Mouse (Mus musculus) cortical plate, adult 2 months (tissue): ENCODE data around the gene Mcm7. TPM values are rescaled to one million over a fixed set of nuclear protein-coding genes. Genes with fewer than 3 reads are reported as not detected.

Experiments
- H3K27ac ChIP-seq: fragments of 200-500 bp; 2 replicates; pipeline ENCODE4 v1.5.1; 2012; ENCODE audit warnings: low read length, control low read depth, inconsistent platforms; ENCODE audit not compliant: insufficient read depth
- H3K4me1 ChIP-seq: fragments of 200-500 bp; 2 replicates; pipeline ENCODE4 v1.6.1; 2011; ENCODE audit warnings: low read length; ENCODE audit not compliant: control insufficient read depth, insufficient read depth
- H3K4me3 ChIP-seq: fragments of 200-500 bp; 2 replicates; pipeline ENCODE4 v1.5.1; 2011; ENCODE audit warnings: mild to moderate bottlenecking, low read length, control low read depth; ENCODE audit not compliant: insufficient read depth
- CTCF ChIP-seq: fragments of 200-500 bp; IDR thresholded peaks from 2 replicates; pipeline ENCODE4 v1.5.1; 2011; ENCODE audit warnings: mild to moderate bottlenecking, control low read depth, low read length; ENCODE audit not compliant: insufficient read depth; ENCODE audit errors: extremely low read depth
- POLR2A ChIP-seq: fragments of 200-500 bp; IDR thresholded peaks from 2 replicates; pipeline ENCODE4 v1.6.1; 2011; ENCODE audit warnings: mild to moderate bottlenecking, low read length, control low read depth; ENCODE audit not compliant: insufficient read depth; ENCODE audit errors: extremely low read depth
- polyA plus RNA-seq: library from polyadenylated mRNA; depleted of rRNA; stranded (reverse); fragments of >200 nt; gene quantifications from 2 replicates; pipeline ENCODE4 v1.2.3, GENCODE M21; 2012

The Mcm7 gene
- polyA plus RNA-seq, 1 experiment: 17.1 TPM

DNA sequence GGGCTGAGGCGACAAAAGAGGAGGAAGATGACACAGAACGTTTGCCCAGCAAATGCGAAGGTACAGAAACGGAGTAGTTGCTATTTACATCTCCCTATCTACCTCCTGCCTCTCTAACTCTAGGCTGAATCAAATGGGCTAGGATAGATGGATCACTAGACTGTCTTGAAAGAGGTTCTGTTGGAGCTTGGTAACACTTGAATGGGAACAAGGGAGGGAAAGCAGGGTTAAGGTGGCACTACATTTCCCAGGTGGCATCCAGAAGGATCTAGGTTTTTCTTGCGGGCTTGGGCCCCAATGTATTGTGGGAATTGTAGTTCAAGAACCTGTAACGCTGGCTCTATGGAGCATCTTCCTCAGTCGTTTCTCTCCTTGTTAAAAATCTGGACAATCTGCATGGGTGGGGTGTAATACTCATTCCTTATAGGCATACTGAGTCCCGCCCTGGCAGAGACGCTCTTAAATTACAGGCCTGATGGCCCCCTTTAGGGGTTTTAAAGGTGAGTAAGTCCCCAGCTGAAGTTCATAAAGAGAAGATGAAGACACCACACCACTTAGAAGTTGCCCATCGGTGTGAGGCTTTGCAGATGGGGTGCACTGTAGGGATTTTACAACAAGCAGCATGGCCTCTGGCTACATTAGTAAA, 15.6 kb upstream of the Mcm7 start:
- no peaks in the 10 kb centered on the region for H3K4me1 ChIP-seq
- TF ChIP-seq CTCF (no peak), POLR2A (0 out of 2 replicates have a peak, but pooled peaks have one; percentile 18)
- peak overlapping the region; percentile 71 for H3K4me3 ChIP-seq
- H3K27ac ChIP-seq: peak overlapping the region; percentile 65

DNA sequence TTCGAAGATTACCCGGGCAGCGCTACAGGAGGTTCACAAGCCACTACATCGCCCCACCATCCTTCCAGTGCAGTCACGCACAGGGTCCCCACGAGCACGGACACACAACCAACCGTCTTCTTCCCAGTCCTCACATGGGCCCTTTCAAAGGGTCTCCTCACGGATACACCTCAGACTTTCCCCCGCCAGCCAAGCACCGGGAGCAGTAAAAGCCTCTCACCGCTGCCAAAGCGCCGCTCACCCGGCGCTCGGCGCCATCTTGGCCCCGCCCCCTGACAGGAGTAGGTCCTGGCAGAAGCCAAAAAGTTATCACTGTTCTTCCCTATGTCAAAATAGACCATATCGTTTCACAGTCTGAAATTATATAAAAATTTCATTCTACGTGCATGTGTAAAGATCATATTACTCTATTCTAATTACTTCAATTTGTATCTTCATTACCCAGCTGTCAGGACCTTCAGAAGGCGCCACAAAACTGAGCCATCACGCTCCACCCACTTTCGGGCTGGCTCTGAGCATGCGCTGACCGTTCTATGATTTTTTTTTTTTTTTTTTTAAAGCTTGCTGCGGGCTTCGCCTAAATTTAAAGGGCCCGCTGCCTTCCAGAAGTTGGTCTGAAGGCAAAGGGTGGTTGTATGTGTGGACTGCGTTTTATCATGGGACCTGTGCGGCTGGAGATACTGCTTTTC, 14.9 kb upstream of the Mcm7 start, which contains the start of the genes Taf6 and Cnpy4:
TSS of gene Taf6 (minus strand) at position 502 of the 689 bp plus-strand sequence.
TSS of gene Cnpy4 (plus strand) at position 536 of the 689 bp plus-strand sequence.
- Histone ChIP-seq H3K4me1 (no peaks in the 10 kb centered on the region), H3K4me3 (peak within 1 kb of the TSS; percentile 71), H3K27ac (peak within 1 kb of the TSS; percentile 65)
- TF ChIP-seq CTCF (no peak), POLR2A (peak; percentile 89)

DNA sequence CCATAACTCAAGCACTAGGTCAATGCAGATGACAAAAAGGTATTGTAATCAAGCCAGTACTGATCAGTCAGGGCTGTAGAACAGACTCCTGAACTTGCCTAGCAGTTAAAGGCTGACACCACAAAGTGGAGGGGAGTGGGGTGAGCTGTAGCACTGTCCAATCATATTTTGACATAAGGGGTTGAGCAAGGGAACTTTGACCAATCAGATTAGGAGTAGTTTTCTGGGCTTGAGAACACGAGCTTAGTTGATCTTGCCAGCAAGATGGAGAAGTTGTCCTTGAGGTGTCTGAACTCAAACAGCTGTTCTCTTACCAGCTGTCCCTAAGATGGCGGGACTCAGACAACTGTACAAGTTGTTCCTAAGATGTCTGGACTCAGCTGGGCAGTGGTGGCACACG, 995 bp upstream of the Mcm7 start:
- Histone ChIP-seq H3K4me1 (no peaks in the 10 kb centered on the region), H3K4me3 (no peak overlapping the region)
- TF ChIP-seq POLR2A (no peak), CTCF (no peak)

DNA sequence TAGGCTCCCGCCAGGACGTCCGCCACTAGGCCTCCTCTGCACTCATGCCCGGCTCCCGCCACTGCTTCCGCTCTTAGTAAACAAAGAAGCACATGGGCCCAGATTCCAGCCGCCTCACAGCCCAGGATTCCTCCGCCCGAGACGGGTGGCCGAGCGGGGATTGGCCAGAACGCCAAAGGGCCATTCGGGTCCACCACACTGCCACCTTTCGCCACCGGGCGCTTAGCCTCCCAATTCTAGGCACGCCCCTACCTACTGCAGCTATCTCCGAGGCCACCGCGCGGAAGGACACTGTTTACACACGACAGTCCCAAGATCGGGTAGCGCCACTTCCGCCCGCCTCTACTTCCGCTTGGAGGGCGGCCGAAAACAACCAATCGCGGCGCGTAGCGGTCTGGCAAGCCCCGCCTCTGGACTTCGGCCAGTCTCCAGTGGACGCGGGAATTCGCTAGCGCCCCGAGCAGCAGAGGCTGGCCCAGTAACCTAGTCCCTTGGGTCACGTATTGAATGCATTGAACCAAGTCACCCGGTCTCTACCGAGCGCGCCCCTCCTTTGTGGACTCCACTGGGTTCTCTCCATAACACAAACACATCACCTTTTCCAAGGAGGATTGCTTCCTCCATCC, 1.2 kb downstream of the Mcm7 start:
- H3K4me1 ChIP-seq: no peaks in the 10 kb centered on the region
- H3K27ac ChIP-seq: peak overlapping the region; percentile 87
- TF ChIP-seq CTCF (no peak), POLR2A (peak; percentile 2; the same call in 1 of the 2 replicates)
- peak overlapping the region; percentile 68 for H3K4me3 ChIP-seq

More for the DNA sequence above, 995 bp upstream of the Mcm7 start:
- H3K27ac ChIP-seq: no peak overlapping the region

DNA sequence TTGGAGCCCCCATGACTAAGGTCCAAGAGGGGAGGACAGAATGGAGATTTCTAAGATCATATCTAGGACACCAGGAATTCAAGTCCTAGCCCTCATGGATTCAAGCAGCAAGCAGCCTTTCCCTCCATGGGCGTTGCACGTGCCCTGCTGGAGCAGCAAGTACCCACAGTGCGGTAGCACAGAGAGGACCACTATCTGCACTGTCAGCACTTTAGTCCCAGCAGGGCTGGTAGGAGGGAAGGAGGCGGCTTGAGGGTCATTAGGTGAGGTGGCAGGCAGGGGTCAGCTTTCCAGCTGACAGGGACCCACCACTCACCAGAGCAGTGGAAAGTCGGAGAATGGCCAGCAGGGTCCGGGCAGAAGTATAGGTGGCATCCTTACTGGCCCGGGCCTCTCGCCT, 6.6 kb downstream of the Mcm7 start:
- no peak overlapping the region for H3K27ac ChIP-seq
- no peaks in the 10 kb centered on the region for H3K4me1 ChIP-seq
- H3K4me3 ChIP-seq: no peak overlapping the region
- no peak for TF ChIP-seq CTCF
- TF ChIP-seq POLR2A: no peak

DNA sequence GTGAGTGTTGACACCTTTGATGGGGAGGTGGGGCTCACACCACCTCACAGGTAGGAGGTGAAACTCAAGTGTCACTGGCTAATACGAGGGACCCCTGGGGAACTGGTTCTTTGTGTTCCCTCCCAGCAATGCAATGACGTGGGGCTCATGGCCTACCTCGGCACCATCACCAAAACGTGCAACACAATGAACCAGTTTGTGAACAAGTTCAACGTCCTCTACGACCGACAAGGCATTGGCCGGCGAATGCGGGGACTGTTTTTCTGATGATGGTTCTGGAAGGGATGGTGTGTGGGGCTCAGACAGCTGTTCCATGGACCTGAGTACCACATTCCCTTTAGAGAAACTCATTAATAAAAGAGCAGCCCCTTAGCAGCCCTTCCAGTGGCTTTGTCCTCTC, 8.6 kb downstream of the Mcm7 start:
- Histone ChIP-seq H3K4me1 (no peaks in the 10 kb centered on the region), H3K4me3 (no peak overlapping the region), H3K27ac (no peak overlapping the region)
- TF ChIP-seq POLR2A: no peak
- no peak for TF ChIP-seq CTCF

DNA sequence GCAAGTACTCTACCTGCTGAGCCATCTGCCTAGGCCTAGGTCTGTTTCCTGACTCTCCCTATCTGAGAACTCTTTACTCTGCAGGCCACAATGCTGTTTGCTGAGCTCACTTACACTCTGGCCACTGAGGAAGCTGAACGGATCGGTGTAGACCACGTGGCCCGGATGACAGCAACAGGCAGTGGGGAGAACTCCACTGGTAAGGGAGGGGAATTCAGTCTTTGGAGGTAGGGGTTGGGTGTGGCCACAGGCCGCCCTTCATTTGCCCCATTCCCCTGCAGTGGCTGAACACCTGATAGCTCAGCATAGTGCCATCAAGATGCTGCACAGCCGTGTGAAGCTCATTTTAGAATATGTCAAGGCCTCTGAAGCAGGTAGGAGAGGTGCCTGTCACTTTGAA, 9.2 kb downstream of the Mcm7 start:
- no peaks in the 10 kb centered on the region for H3K4me1 ChIP-seq
- H3K27ac ChIP-seq: no peak overlapping the region
- TF ChIP-seq POLR2A (no peak), CTCF (no peak)
- no peak overlapping the region for H3K4me3 ChIP-seq

DNA sequence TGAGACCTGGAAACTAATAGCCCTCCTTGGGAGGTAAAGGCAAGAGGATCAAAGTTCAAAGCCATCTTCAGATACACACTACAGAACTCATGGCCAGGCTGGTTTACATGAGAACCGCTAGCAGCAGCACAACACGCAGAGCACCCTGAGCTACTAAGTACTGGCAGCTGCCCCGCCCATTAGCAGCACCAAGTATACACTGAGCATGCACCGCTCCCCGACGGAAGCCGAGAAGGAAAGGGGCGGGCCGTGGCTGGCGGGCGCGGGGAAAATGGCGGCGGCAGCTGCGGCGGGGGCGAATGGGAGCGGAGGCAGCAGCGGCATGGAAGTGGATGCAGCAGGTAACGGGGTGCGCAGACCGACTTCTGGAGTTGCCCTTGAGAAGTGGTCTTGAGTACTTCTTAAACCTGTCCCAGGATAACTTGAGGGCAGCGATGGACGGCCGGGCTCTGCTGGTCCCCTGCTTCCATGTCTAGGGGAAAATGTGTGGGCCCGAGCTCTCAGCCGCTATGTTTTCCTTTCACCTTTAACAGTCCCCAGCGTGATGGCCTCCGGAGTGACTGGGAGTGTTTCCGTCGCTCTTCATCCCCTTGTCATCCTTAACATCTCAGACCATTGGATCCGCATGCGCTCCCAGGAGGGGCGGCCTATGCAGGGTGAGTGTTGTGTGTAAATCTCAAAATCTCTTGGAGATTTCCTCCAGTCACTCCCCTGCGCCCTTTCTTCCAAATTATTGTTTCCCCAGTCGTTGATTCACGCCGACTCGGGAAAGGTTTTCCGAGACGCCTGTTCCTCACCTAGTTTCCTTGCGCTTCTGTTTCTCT, 11.2 kb downstream of the Mcm7 start, which contains the start of gene Cops6:
TSS of gene Cops6 (plus strand) at position 230 of the 824 bp plus-strand sequence.
- Histone ChIP-seq H3K4me1 (no peaks in the 10 kb centered on the region), H3K27ac (0 out of 2 replicates have a peak within 1 kb of the TSS, but pooled peaks have one; percentile 25)
- TF ChIP-seq CTCF: no peak
- TF ChIP-seq POLR2A: peak; percentile 86

More for the DNA sequence above, 11.2 kb downstream of the Mcm7 start, which contains the start of gene Cops6:
- peak within 1 kb of the TSS; percentile 87 for H3K4me3 ChIP-seq
